Mouse (Mus musculus): Measurements from ENCODE around the gene Arid4a.
"Not testable (repeated sequence)": the region's sequence is repeated elsewhere in the genome, so short reads cannot be mapped to it uniquely, and the experiment has no call there.

The Arid4a gene

DNA sequence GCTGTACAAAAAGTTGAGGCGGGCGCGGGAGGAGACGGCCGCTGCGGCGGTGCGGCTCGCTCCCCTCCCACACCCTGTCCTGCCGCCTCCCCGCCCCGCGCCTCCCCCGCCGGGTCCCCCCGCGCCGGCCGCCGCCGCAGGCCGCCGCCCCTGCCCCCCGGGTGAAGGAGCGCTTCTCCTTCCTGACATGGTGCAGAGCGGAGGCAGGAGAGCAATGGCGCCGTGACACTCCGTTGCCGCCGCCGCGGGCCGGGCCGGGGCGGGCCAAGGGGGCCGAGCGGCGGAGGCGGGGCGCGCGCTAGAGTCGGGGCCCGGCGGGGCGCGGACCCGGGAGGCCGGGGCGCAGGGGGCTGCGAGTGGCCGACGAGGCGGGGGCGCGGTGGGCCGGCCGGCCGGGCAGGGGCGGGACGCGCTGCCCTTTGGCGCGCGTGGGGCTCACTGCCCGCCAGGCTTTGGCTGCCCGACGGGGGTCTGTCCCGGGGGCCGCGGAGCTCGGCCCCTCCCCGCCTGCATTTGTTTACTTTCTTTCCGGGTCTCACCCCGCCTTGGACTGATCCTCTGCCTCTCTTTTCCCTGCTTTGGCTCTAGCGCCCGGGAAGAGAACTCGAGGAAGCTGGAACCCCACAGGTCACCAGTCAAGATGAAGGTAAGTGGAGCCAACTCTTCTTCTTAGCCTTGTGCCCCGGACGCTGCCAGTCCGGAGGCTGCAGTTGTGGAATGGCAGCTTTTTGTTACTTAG lies 882 bp downstream of the Arid4a start:
- peak; percentile 54 for DNase-seq

DNA sequence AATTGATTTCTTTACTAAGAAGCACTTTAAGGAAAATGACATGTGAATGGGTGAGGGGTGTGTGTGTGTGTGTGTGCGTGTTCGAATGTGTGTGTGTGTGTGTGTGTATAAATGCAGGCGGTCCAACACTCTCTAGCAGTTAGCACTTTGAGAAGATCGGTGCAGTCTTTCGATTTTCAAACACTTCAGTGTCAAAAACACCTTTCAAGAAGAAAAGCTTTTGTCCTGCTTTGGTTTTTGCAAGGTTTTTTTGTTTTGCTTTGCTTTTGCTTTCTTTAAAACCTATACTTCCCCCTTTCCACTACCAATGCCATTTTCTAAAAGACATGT lies 1.4 kb downstream of the Arid4a start:
- DNase-seq: no peak

DNA sequence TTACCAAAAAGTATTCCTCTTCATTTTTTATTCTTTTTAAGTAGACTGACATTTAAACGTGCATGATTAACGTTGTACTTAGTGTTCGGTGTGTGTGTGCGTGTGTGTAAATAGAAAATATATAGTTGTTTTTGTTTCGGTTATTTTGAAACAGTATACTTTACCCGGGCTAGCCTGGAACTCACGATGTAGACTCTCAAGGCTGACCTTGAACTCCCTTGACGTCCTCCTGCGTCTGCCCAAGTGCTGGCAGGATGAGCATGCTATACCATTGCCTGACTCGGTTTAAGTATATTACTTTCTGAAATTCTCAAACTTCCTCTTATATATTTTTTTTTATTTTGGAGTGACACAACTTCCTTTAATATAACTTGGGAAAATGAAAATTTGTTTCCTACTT lies 2.0 kb downstream of the Arid4a start:
- no peak for DNase-seq

DNA sequence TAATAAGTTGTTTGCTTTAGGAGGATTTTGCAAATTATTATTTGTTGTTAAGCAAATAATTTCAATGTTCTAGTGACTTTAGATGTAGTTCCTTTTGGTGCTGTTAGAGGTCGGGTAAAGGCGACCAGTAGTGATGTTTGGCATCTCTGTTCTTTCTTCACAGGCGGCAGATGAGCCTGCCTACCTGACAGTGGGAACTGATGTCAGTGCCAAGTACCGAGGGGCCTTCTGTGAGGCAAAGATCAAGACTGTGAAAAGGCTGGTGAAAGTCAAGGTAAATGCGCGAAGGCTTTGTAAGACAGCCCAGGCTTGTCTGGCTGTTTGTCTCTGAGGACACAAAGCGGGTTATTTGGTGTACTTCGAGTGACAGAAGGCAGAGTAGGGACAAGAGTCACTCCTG lies 3.4 kb downstream of the Arid4a start:
- DNase-seq: no peak

DNA sequence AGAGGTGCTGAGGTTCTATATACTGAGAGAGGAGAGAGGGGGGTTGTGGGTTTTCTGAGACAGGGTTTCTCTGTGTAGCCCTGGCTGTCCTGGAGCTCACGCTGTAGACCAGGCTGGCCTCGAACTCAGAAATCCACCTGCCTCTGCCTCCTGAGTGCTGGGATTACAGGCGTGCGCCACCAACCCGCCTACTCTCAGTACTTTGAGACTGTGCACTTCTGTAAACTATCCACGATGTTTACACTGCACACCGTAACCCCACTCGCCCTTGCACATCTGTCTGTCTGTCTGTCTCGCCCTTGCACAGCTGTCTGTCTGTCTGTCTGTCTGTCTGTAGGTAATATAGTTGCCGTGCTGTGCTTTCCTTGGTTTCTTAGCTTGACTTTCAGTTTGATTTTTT lies 8.6 kb downstream of the Arid4a start:
- no peak for DNase-seq

DNA sequence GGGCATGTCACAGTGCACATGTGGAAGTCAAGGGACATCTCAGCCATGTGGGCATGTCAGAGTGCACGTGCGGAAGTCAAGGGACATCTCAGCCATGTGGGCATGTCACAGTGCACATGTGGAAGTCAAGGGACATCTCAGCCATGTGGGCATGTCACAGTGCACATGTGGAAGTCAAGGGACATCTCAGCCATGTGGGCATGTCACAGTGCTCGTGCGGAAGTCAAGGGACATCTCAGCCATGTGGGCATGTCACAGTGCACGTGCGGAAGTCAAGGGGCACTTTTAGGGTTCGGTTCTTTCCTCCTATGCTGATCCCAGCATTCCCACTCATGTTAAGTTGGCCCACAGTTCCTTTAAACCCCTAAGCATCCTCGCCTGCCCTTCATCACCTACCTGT lies 12.5 kb downstream of the Arid4a start:
- DNase-seq: not testable (repeated sequence)

DNA sequence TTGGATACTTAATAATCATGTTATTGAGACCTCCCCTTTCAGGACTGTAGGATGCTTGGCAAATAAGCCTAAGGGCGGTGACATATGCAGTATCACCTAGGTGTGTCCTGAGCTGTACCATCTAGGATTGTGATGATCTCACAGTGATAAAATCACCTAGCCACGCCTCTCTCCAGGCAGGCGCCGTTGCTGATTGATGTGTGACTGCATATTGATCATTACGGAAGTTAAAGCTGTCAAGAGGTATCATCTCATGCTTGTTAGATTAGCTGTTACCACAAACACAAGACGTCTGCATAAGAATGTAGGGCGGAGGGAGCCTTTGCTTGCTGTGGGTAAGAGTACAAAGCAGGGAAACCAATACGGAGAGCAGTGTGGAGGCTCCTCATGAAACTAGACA lies 14.5 kb downstream of the Arid4a start:
- DNase-seq: no peak

DNA sequence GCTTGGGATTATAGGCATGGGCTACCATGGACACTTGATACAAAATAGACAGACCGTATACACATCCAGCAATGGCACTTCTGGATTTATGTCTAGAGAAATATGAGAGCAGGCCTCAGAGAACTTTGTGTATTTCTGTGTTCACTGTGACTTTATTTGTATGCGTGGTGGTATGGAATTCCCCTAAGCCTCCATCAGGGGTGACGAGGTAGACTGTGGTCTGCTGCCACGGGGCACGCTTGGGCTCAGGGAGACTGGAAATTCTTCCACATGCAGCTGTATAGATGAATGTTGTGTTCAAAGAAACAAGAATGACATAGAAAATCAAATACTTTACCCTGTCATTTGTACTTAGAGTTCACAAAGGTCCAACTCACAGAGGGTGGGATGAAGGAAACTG lies 14.9 kb downstream of the Arid4a start:
- DNase-seq: no peak

DNA sequence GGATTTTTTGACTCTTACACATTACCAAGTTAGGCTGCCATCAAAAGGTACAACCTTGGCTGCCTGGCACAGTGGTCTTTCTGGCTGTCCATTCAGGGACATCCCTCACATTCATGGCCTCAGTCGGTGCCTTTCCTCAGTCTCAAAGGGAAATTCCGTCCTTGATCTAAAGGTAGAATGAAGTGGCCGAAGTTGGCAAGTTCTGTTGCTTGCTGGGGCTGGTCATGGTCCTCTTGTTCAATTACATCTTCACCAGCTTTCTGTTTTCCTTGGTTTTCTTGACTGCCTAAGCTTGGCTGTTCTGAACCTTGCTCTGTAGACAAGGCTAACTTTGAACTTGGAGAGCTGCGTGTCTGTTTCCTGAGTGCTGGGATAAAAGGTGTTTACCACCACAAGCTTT lies 20.0 kb downstream of the Arid4a start:
- no peak for DNase-seq

DNA sequence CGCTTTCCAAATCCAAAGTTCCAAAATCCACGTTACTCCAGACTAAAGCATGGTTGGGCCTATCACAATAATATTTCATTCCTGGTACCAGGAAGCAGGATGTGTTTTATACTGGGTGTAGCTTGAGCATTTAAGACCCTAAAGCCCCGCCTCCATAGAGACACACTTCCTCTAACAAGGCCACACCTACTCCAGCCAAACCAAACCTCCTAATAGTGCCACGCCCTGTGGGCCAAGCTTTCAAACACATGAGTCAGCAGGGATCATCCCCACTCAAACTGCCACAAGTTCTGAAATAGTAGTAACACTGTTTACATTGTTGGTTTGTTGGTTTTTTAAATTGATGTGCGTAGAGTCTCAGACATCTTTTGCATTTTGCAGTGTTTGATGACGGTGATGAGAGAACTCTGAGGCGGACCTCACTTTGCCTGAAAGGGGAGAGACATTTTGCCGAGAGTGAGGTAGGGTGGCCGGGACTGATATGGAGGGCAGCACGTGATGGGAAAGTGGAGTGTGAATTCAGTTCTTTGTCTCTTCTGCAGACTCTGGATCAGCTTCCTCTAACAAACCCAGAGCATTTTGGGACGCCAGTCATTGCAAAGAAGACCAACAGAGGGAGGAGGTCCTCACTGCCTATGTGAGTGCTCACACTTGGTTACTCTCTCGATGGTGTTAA lies 21.1 kb downstream of the Arid4a start:
- no peak for DNase-seq

DNA sequence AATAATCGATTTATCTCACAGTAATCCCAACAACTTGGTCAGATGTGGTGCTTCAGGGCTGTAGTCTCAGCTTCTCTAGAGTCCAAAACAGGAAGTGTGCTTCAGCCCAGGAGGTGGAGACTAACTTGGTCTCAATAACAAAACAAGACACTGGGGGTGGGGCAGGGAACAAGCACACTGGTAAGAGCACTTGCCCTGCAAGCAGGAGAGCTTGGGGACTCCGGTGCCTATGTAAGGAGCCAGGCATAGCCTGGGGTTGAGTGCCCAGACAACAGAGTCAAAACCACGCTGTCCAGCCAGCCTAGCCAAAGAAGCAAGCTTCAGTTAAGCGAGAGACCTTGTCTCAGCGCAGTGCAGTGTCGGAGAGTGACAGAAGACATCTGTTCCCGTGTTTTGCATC lies 24.7 kb downstream of the Arid4a start:
- DNase-seq: peak; percentile 92

DNA sequence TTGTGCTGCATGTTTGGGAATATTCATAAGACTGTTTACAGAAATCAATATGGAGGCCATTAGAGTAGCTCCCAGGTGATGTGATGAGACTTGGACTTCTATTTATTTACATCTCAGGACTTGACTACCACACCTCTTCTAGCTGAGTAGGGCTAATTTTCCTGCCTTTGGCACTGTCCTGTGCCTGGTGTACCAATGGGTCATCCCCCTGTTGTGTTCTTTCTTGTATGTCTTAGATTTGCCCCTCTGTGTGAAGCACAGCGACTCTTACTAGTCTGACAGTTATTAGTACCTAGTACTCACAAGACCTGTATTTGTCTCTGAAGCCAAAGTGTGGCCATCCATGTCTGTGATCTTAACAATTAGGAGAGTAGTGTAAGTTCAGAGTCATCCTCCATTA lies 26.7 kb downstream of the Arid4a start:
- no peak for DNase-seq

DNA sequence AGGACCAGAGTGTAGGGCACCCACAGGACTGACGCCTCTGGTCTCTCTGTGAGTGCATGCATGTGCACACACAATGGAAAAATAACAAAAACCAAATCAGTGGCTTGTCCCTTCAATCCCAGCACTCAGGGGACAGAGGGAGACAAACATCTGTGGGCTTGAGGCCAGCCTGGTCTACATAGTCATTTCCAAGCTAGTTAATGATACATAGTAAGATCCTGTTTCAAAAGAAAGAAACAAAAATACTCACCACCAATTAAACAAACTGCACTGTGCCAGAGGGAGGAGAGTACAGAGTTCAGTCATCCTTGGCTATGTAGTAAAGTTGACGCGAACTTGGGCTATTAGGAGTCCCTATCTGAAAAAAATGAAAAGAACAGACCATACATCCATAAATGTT lies 27.8 kb downstream of the Arid4a start:
- no peak for DNase-seq

DNA sequence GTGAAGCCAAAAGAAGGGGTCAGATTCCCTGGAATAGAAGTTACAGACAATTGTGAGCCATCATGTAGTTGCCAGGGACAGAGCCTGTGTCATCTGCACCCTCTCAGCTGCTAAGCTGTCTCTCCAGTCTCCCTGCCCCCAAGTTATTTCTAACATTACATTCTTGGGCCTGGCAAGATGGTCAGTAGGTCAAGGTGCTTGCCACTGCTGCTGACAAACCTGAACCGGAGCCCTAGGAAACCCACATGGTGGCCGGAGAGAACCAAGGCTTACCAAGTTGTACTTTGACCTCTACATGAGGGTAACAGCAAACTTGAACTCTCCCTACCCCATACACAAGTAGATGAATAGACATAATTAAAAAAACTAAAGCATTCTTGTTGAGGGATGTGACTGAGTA lies 28.7 kb downstream of the Arid4a start:
- DNase-seq: no peak

DNA sequence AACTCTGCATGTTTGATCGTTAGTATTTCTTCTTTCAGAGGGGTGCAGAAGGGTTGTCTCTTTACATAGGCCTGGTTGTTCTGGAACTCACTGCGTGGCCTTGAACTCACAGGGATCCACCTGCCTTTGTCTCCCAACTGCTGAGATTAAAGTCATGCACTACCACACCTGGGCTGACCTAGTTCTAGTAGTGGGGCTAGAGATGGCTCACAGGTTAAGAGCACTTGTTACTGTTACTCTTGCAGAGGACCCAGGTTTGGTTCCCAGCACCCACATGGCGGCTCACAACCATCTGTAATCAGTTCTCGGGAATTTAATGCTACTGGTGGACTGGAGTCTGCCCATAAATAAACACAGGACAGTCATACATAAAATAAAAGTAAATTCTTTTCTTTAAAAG lies 30.7 kb downstream of the Arid4a start:
- DNase-seq: no peak

DNA sequence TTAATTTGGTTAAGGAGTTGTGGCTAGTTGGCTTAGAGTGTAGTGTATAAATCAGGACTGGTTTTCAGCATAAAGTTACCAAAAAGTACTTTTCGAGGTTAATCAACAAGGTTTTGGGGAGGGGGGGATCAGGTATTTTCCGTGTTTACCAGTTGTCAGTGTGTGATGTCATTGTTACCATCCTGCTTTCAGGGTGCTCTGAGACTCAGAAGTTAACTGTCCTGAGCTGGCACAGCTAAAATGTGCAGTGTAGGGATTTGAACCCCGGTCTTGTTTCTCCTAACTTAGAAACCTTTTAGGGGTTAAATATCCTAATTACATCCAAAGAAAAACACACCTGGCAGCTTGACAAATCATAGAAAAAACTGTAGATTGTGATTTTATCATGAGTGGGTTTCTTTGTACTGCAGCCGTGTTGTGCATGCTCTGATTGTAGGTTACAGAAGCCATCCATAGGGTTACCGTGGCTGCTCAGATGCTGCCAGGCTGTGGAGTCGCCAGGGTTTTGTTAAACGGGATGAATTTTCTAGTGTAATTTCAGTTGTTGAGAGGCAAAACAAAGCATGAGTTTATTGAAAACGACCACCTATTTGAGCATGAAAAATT lies 31.8 kb downstream of the Arid4a start:
- no peak for DNase-seq

DNA sequence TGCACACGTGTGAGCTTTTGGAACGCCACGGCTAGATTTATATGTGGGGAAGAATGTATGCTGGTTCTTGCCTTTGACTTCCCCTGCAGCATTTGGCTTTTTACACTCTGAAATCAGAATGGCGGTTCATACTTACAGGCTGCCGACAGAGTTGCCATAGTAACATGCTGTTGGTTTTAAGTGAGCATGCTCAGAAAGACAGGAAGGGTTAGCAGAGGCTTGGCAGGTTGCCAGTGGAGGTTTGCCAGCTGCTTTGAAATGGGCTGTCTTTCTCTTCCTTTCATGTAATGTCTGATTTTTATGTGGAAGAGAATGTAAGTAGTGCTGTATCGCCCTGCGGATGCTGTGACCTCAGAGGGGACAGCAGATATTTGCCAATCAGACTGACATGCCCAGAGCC lies 32.3 kb downstream of the Arid4a start:
- DNase-seq: peak; percentile 97

DNA sequence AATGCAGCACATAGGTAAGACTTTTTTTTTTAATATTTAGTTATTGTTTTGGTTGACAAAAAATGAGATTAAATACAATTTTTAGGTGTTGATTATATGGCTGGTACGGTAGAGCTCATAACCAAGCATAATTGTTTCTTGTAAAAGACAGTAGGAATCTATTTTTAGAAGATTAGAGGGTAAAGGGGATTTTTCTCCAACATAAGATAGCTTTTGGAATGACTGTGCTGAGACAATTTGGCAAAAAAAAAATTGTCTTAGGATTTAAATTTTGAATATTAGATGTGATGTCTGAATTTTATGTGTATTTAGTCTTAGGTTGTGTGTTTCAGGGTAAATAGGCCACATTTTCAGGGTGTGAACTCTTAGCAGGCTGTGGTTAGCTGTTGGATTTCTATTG lies 32.8 kb downstream of the Arid4a start:
- DNase-seq: no peak

DNA sequence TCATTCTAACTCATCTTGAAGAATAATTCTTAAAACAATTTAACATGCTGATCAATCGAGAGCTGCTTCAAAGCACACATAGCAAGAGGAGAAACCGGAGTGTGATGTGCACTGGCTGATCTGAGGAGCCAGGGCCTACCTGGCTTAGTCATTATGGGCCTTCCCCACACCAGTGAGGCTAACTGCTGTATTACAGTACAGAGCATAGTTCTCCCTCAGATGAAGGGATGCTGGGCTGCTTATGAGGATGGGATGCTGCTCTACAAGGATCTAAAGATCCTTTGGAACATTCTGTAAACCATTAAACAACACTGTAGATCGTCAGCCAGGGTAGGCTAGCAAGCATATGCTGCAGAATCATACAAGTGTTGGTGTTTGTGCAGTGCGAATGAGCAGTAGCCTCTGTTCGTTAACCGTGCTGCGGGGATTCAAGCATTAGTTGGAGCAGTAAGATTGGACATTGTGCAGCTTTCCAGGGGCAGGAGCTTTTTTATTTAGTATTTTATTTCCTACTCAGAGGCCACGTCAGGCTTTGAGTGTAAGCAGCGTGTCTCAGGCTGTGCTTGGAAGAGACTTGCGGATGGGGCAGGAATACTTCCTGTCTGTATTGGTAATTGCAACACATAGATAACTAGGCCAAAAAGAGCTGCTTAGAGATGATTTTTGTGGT lies 33.9 kb downstream of the Arid4a start:
- no peak for DNase-seq

DNA sequence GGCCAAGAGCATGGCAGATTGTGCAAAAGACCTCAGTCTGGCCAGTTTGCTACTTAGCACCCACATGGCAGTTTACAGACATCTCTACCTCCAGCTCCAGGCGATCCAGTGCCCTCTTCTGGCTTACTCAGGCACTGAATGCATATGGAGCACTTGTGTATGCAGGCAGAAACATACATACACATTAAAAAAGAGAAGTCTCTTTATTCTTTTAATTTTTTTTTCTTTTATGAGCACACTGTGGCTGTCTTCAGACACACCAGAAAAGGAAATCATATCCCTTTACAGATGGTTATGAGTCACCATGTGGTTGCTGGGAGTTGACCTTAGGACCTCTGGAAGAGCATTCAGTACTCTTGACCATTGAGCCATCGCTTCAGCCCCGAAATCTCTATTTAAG lies 35.3 kb downstream of the Arid4a start:
- DNase-seq: peak; percentile 84

DNA sequence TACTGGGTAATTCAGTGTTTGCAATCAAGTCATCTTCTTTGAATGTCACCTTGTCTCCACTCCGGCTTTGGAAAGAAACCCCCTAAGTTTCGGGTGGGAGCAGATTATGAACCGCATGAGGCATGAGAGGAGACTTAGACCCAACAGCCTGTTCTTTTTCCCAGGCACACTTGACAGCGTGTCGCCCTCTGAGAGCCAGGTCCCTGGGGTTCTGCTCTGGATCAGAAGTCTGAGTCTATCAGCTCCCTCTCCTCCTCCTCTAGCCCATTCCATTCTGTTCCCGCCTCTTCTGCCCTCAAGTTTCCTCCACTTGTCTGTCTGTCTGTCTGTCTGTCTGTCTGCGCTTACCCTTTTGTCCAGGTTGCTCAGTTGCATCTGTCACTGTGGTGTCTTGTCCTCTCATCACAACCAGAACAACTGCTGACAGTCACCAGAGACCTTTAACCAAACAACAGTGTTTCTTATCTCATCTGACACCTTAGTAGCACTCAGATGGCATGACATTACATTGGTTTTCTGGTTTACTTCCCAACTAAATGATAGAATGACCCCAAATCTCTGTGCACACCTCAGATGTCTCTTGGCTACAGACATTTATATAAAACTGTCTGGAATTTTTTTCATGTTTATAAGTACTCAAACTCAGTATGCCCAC lies 36.7 kb downstream of the Arid4a start:
- DNase-seq: no peak

DNA sequence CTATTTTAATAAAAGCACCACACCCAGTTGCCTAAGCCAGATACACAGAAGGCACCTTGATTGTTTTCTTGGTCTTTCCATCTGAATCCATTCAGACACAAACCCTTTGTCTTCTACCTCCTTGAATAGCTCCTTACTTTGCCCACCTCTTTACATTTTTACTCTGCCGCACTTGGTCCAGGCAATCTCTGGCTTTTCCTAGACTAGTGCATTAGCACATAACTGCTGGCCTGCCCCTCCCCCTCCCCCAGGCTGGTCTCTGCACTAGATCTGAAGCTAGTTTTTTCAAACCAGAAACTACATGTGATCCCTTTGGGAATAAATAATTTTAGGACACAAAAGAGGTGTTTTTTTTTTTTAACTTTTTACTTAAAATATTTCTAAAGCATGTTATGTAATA lies 37.2 kb downstream of the Arid4a start:
- peak; percentile 35 for DNase-seq

DNA sequence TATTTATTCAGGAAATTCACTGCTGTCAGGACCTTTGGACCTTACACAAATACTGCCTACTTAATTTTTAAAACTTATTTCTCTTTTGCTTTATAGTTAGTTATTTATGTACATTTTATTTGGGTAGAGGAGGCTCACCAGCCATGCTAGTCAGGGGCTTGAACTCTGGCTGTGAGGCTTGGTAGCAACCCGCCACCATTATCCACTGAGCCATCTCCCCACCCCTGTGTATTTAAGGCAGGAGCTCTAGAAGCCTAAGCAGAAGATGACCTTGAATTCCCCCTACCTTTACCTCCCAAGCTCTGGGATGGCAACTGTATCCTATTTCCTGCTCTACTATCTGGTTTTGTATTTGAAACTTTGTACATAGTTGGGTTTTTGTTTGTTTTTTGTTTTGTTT lies 37.7 kb downstream of the Arid4a start:
- DNase-seq: no peak

DNA sequence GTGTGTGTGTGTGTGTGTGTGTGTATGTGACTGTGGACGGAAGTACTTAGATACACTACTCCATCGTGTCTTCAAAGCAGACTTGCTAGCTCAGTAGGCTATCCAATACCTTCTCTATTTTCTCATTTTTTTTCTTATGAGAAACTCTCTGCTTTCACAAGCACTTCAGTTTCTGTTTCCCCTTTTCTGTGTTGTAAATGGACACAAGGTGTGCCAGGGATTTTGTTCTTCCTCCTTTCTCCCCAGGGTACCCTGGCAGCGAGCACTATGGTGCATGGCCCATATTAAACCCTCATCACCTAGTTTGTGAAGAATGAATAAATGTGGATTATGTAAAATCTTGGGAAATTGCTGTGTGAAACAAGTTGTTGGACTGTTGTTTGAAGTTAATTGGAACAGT lies 39.7 kb downstream of the Arid4a start:
- DNase-seq: no peak
